7 mouse cellular contexts compared by ENCODE assay signal in genomic region chr13:93897943-93898826, GRCm38 (mm10).
A peak's percentile ranks its signal among the peaks of the same experiment; 100 is the strongest.
DNase-seq lines count a peak whose midpoint lies in the region; ATAC-seq lines count a peak whose summit lies in the region.

No protein-coding gene starts in this region.

- 26% methylated on average over 13 of the region's 13 CpGs for whole genome bisulfite sequencing in lung, embryonic 15.5 days

- DNase-seq in lung, postnatal 4 days = no peak
- DNase-seq in kidney, postnatal 4 days = no peak
- no peak for DNase-seq in gastrocnemius, postnatal 25 days

- no peaks in the 10 kb centered on the region for H3K27me3 ChIP-seq in lung, embryonic 15.5 days

- no peak overlapping the region for H3K4me3 ChIP-seq in lung, embryonic 15.5 days

- no peak overlapping the region for H3K27ac ChIP-seq in lung, embryonic 15.5 days

- H3K9me3 ChIP-seq in lung, embryonic 15.5 days = no peaks in the 10 kb centered on the region

- no peaks in the 10 kb centered on the region for H3K36me3 ChIP-seq in lung, embryonic 15.5 days

- ATAC-seq in lung, embryonic 15.5 days (ENCODE audit: borderline replicate concordance, extremely low read depth, low FRiP score, low TSS enrichment) = no peak; the same call in 1 of the 2 replicates
- peak; percentile 53 for ATAC-seq in common myeloid progenitor, adult 5-6 weeks (replicated peaks; ENCODE audit: low read depth, poor library complexity, severe bottlenecking)
- ATAC-seq in hematopoietic stem cell, adult 5-6 weeks (replicated peaks in 1 of 2; ENCODE audit: insufficient read depth in 1 of 2, low FRiP score in 2 of 2, low TSS enrichment in 1 of 2, low read depth in 1 of 2, poor library complexity in 2 of 2, severe bottlenecking in 2 of 2) = peak; percentile 30 to 35; a peak in 3 of 4 replicates
- peak; percentile 65 for ATAC-seq in monocyte, adult 5-6 weeks (replicated peaks; ENCODE audit: insufficient number of reproducible peaks, low FRiP score, low TSS enrichment, poor library complexity, severe bottlenecking)

- H3K4me1 ChIP-seq in lung, embryonic 15.5 days = peaks cover 7% of the 10 kb centered on the region; the same call in 1 of the 2 replicates

- peak overlapping the region; percentile 38 for H3K4me2 ChIP-seq in lung, embryonic 15.5 days

- H3K9ac ChIP-seq in lung, embryonic 15.5 days = no peak overlapping the region
